Mouse (Mus musculus): ENCODE results near the gene Txlng. TPM values are rescaled to one million over a fixed set of nuclear protein-coding genes. Genes with fewer than 3 reads are reported as not detected.

Txlng gene
- polyA plus RNA-seq, 1 experiment from 2014 or later, result 11.7 TPM

DNA sequence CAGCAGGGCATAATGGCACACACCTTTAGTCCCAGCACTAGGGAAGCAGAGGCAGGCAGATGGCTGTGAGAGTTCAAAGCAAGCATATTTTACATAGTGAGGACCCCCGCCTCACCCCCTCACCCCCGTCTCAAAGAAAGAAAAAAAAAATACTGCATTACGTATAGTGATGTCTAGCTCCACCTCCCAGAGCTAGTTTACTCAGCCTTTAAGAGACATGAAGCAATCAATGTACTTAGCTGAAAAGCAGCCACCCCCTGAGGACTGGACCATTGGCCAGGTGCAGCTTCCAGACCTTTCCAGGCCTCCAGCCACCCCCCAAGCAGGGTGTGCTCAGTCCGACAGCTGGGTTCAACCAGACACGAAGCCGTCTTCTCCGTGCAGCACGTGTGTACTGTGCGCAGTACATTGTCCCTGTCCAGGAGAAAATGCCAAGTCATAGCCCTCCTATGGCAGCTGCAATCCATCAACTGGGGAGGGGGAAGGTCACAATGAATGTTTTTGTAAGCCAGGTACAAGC, 93.1 kb downstream of the Txlng start:
- Histone ChIP-seq H3K9ac (ENCODE audit: low read length) (peak overlapping the region; percentile 61; the same call in 1 of the 2 replicates), H3K27me3 (ENCODE audit: control insufficient read depth, insufficient read depth, low read length) (no peaks in the 10 kb centered on the region), H3K4me3 (ENCODE audit: control insufficient read depth in 1 of 2, insufficient read depth in 1 of 2, low read depth in 1 of 2, low read length in 2 of 2) (peak overlapping the region; percentile 1 to 38; a peak in 1 of 4 replicates), H3K4me2 (ENCODE audit: low read length) (peak overlapping the region; percentile 69), H3K36me3 (ENCODE audit: control insufficient read depth, insufficient read depth, low read length) (no peaks in the 10 kb centered on the region), H3K27ac (replicated peaks in 1 of 2; ENCODE audit: control insufficient read depth in 1 of 2, insufficient read depth in 1 of 2, low read depth in 2 of 2, low read length in 2 of 2) (peak overlapping the region; percentile 68 to 70; a peak in 3 of 4 replicates), H3K4me1 (ENCODE audit: control insufficient read depth in 2 of 2, insufficient read depth in 2 of 2, low read length in 2 of 2) (no peaks in the 10 kb centered on the region), H3K9me3 (ENCODE audit: control insufficient read depth, low read length) (no peaks in the 10 kb centered on the region)
- ATAC-seq (ENCODE audit: insufficient number of reproducible peaks, insufficient read depth, low FRiP score, low read depth), result 0 out of 2 replicates have a peak, but pooled peaks have one; percentile 61
- WGBS, result 35% methylated on average over 9 of the region's 9 CpGs

DNA sequence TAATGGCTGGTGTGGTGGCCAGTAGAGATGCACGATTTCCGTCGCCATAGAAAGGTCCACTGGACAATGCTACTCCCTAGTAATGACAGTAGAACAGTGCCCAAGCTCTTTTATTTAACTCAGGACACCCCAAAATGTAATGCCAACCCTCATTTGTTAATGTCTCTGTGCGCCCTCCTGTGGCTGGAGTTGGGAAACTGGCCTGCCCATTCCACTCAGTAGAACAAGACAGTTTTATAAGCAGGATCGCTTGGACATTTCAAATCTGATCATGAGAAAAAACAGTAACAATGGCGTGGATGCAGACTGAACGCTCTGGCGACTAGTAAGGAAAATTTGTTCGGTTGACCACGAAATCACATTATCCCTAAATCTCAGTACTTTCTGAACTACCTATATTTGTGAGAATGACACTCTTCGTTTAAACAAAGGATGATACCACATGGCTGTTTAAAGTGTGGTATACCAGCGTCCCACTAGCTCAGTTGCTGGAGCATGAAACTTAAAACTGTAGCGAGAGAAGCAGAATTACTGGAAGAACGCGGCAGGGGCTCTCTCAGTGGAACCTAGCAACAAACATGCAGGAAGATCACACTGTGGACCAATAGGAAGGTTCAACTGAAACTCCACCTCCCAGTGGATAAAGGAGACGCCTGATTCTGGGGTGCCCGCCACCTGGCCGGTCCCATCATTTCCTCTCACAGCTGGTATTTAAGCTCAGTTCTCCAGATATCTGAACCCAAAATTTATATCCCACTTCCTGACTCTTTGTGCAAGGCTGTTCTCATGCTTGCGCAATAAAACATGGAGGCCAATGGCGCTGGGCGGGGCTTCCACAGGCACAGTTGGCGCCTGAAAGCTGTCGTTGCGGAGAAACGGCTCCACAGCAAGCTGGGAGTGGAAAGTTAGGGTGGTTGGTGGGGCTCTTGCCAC, 94.0 kb downstream of the Txlng start:
- no peaks in the 10 kb centered on the region for H3K9me3 ChIP-seq (ENCODE audit: control insufficient read depth, low read length)
- H3K27me3 ChIP-seq (ENCODE audit: control insufficient read depth, insufficient read depth, low read length), result no peaks in the 10 kb centered on the region
- peak overlapping the region; percentile 61 for H3K9ac ChIP-seq (ENCODE audit: low read length)
- H3K27ac ChIP-seq (replicated peaks in 1 of 2; ENCODE audit: control insufficient read depth in 1 of 2, insufficient read depth in 1 of 2, low read depth in 2 of 2, low read length in 2 of 2), result peak overlapping the region; percentile 68 to 70
- 23% methylated on average over 25 of the region's 25 CpGs for WGBS
- H3K4me1 ChIP-seq (ENCODE audit: control insufficient read depth in 2 of 2, insufficient read depth in 2 of 2, low read length in 2 of 2), result no peaks in the 10 kb centered on the region
- H3K36me3 ChIP-seq (ENCODE audit: control insufficient read depth, insufficient read depth, low read length), result no peaks in the 10 kb centered on the region
- ATAC-seq (ENCODE audit: insufficient number of reproducible peaks, insufficient read depth, low FRiP score, low read depth), result peak; percentile 76
- peak overlapping the region; percentile 69 for H3K4me2 ChIP-seq (ENCODE audit: low read length)
- H3K4me3 ChIP-seq (ENCODE audit: control insufficient read depth in 1 of 2, insufficient read depth in 1 of 2, low read depth in 1 of 2, low read length in 2 of 2), result peak overlapping the region; percentile 38 to 60

DNA sequence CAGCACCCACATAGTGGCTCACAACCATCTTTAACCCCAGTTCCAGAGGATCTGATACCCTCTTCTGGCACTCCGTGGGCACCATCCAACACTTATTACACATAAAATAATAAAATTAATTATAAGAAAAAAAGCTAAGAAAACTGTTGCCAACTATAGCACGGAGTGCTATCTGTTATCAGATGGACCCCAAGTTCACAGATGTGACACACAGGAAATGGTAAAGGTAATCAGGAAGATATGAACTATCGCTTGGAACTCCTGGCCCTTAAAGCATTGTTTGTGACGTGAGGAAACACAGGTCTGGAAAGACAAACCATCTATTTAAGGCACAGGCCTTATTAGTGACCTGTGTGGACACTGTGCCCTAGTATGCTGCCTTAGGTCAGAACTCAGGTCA, 99.2 kb downstream of the Txlng start:
- H3K4me1 ChIP-seq (ENCODE audit: control insufficient read depth in 2 of 2, insufficient read depth in 2 of 2, low read length in 2 of 2), result peaks cover 0 to 4% of the 10 kb centered on the region in 2 experiments; a peak in 1 of 4 replicates
- no peaks in the 10 kb centered on the region for H3K27me3 ChIP-seq (ENCODE audit: control insufficient read depth, insufficient read depth, low read length)
- H3K9me3 ChIP-seq (ENCODE audit: control insufficient read depth, low read length), result no peaks in the 10 kb centered on the region
- WGBS, result 72% methylated on average over 4 of the region's 4 CpGs
- H3K9ac ChIP-seq (ENCODE audit: low read length), result no peak overlapping the region
- no peak overlapping the region for H3K4me3 ChIP-seq (ENCODE audit: control insufficient read depth in 1 of 2, insufficient read depth in 1 of 2, low read depth in 1 of 2, low read length in 2 of 2)
- no peak overlapping the region for H3K4me2 ChIP-seq (ENCODE audit: low read length)
- no peak for ATAC-seq (ENCODE audit: insufficient number of reproducible peaks, insufficient read depth, low FRiP score, low read depth)
- H3K36me3 ChIP-seq (ENCODE audit: control insufficient read depth, insufficient read depth, low read length), result no peaks in the 10 kb centered on the region
- H3K27ac ChIP-seq (replicated peaks in 1 of 2; ENCODE audit: control insufficient read depth in 1 of 2, insufficient read depth in 1 of 2, low read depth in 2 of 2, low read length in 2 of 2), result no peak overlapping the region

MicroRNAs encoded within 50 kb of the gene (microRNA counts, 519-probe panel; counts per million panel counts)
- microRNA mmu-miR-3473, result 322 counts per million, percentile 70 among the panel's probes with 10 or more counts

Small RNA genes lying within 50 kb of the gene (microRNA-seq; reads per million reads assigned to microRNA genes)
- gene Mir3473a, result not detected

Other genes with a start within 250 kb of the Txlng start
- gene Reps2, start 185.8 kb downstream of the Txlng start, polyA plus RNA-seq (2014; fragmentation: Nextera tagmentation; extraction: Ambion mirVana), result 0.53 and 0.57 TPM in 2 replicates
- gene Rbbp7, start 69.1 kb downstream of the Txlng start, polyA plus RNA-seq (2014; fragmentation: Nextera tagmentation; extraction: Ambion mirVana), result 430 and 440 TPM in 2 replicates
- gene Syap1, start 59.0 kb upstream of the Txlng start, polyA plus RNA-seq (2014; fragmentation: Nextera tagmentation; extraction: Ambion mirVana), result 25.8 and 31.8 TPM in 2 replicates
- 58.3 and 68.3 TPM in 2 replicates for gene Ctps2, start 71.8 kb upstream of the Txlng start, polyA plus RNA-seq (2014; fragmentation: Nextera tagmentation; extraction: Ambion mirVana)
- gene S100g, start 135.1 kb upstream of the Txlng start, polyA plus RNA-seq (2014; fragmentation: Nextera tagmentation; extraction: Ambion mirVana), result not detected in 2 replicates